Mouse (Mus musculus) NIH3T3 (cell line): ENCODE data around the gene Cul9.
"Not testable (repeated sequence)": the region's sequence is repeated elsewhere in the genome, so short reads cannot be mapped to it uniquely, and the experiment has no call there.

ENCODE experiments used
- DNase-seq: peaks from one replicate; pipeline ENCODE4 v3.0.0-alpha.2; 2012; ENCODE audit warnings: low read depth

The Cul9 gene

DNA sequence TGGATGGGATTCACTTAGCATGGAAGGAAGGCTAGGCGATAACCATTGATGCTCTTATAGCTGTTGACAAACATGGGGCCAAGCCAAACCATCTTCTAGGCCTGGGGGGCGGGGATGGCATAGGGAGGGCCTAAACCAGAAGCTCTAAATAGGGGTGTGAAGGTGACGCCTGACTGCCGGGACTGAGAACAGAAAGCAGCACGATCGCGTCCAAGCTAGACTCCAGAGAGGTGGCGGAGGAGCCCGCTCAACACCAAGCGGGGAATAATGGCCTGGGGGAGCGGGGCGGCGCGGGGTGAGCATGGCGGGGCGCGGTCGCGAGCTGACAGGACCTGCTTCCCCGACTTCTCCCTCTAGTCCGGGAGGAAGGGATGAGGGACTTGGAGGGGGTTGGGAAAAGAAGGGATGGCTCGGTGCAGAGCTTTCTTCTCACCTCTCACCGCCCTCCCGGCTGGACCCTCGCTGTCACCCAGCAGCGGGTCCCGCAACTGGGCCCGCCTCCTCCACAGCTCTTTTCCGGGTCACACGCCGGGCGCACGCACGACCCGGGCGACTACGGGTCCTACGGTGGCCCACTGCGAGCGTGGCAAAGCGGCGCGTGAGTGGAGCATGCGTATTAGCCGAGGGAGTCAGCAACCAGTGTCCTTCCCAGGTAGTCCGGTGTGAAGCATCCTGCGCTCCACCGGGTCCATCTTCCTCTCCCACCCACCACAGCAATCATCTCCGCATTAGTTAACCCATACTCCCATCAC, at the start of gene Cul9:
Cul9 (minus strand) TSS at position 576 of the 752 bp plus-strand sequence.
- no peak for DNase-seq

DNA sequence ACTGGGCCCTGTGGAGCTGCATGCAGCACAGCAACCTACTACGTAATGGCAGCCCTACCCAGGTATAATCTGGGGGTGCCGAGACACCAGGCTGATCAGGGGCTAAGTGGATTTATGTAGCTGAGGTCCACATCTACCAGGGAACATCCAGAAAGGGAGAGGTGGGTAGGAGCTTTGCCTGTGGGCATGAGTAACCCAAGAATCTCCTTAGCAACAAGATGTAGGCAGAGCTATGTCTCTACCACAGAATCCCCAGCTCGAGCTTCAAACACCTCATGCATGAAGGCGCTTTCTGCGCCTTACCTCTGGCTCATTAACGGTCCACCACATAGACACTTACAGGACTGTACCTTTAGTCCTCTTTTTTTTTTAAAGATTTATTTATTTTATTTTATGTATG, 49.1 kb upstream of the Cul9 start:
- no peak for DNase-seq

DNA sequence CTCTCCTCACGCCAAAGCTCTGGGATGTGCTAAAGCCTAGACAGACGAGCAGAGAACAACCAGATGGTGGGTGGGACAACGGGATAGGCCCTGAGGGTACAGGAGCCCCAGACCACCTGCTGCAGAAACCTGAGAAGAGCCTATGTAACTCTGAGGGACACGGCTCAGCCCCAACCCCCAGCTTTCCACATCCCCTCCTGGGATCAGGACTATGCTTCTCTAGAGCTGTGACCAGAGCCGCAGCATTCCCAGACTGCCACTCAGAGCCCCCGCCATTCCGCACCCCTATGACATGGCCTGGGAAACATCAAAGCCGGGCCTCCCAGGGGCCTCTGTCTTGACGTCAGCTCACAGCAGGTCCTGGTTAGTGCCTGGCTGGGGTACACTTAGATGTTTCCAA, 48.4 kb upstream of the Cul9 start:
- peak; percentile 72 for DNase-seq

DNA sequence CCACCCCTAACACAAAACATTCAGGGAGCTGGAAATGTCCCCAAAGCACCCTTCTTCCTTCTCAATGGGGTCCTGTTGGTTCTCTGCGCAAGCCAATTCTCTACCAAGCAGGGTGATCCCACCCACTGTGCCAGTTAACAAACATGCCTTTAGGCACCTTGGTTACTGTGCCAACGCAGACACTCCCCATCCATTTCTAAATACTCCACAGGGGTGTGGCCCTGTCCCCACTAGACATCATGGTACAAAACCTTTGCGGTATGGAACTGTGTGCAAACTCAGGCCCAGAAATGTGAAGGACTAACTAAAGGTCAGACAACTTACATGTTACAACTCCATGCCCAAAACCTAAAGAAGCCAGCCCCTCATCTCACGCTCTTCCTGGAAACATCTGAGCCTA, 46.9 kb upstream of the Cul9 start:
- no peak for DNase-seq

DNA sequence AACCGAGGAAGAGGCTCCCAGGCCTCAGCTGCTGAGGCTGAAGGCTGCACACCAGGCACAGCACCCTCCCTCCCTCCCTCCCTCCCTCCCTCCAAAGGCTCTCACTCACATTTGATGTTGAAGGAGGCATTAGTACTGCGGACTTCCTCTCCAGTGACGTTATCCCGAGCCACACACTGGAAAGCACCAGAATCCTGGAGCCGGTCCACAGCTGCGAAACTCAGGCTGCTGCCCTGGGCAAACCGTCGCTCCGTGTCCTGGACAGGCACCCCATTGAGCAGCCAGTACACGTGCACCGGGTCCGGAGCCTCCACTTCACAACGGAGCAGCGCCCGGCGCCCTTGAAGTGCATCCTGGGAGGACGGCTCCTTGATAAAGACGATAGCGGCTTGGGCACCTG, 45.2 kb upstream of the Cul9 start:
- no peak for DNase-seq

DNA sequence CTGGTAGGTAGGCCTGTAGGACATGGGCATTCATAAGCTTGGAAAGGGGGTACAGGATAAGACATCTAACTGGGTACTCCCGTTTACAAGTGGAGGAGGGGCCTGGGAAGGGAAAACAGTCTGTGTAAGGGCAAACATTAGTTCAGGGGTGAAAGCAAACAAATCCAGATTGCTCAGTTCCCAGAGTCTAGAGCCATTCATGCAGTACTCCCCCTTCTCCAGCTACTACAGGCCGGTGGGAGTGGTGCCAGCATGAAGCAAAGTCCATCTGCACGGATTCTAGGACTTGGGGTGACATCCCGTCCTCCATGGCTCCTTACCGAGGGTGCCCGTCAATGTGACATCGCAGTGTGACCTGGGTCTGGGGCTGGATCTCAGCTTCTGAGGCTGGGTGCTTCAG, 44.3 kb upstream of the Cul9 start:
- DNase-seq, result no peak

DNA sequence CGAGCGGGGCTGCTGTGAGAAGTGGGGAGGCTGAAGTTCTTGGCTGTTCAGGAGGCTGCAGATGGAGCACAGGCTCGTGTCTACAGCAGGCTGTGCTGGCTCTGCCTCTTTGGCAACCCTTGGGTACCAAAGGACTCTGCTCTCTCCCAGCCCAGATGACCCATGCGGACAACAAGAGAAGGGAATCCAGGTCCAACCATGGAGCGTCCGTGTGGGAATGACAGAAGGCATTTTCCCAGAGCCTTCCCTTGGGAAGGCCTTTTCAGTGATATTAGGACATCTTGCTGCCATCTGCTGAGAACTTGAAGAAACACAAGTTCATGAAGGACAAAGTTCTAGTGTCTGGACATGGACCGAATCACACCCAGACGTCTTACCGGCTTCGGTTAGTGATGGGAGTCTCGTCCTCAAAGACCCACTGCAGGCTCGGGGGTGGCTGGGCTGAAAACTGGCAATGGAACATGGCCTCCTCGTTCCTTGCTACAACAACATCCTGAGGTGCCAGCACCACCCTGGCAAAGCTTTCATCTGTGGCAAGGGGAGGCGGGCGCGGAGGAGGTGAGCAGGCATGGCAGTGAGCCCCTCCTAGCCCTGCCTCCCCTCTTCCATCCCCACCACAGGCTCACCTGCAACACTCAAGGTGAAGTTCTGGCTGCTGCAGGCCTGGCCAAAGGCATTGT, 43.6 kb upstream of the Cul9 start:
- peak; percentile 62 for DNase-seq

DNA sequence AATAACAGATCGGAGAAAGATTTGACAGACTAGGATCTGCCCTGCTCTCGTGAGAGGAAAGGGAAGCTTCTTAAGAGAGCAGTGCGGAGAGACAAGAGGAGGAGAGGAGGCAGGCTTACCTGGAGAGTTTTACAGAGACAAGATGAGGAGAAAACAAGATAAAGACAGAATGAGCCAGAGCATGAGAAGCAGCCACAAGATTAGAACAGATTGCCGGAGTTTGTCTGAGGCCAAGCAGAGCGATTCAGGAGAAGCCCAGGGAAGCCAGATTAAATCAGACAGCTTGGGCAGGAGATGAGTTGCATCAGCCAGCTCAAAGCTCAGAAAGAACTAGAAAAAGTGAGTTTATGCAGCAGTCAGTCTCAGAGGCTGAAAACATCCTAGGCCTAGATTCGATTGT, 42.7 kb upstream of the Cul9 start:
- no peak for DNase-seq

DNA sequence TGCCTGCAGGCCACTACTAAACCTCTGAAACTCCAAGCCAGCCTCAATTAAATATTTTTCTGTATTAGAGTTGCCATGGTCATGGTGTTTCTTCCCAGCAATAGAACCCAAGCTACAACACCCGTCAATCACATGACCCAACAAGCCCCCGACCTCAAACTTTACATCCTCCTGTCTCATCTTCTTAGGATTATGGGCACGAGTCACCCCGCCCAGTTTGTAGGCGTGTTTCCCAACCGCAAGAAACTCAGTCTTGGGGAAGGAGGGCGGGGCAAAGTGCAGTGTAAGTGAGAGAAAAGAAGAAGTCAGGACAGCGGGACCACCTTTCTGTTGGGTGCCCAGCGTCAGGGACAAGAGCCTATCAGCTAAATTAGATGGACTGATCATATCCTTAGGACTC, 42.0 kb upstream of the Cul9 start:
- DNase-seq, result peak; percentile 40

DNA sequence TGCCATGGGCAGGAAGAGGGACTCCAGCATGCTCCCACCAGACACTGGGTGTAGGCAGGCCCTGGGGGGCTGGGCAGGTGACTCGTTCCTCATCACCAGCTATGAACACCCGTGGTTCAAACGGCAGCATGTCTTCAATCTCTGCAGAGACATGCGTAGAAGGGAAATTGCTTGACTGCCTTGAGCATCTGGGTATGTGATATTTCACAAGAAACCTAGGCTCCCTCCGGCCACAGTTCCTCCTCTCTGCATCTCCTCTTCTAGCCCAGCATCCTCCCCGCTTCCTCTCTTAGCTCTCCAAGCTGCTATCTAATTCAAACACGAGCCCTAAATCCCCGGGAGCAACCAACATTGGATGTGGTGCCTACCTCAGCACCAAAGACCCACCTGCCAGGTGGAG, 40.1 kb upstream of the Cul9 start:
- DNase-seq, result no peak

DNA sequence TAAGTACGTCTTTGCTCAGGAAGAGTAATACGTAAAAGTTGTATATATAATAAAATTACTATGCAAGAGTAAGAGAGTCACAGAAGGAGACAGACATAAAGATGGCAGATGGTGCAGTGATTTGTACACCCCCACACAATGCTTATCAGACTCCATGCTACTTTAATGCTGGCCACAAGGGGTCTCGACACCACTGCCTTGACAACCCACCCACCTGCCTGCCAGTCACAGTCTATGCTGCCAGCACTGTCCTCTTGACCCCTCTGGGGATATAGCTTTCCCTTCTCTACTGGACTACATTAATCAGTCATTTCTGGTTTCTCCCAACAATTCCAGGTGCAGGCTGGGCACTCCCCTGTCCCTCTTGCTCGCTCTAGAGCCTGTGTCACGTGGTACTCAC, 32.5 kb upstream of the Cul9 start:
- DNase-seq, result no peak

DNA sequence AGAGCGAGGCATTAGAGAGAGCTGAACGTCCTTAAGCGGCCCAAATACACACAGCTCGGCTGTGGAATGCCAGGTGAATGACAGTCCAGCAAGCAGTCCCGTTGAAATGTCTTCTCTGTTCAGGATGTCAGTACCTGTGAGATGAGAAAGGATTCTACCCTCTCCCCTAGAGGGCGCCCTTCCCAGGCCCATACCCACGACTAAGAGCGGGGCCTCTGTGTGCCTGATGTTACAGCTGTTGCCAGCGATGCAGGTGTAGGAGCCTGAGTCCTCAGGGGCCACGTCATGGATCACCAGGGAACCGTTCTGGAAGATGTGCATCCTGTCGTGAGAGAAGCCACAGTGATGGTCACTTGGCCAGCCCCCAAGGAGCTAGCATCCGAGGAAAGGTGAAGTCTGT, 29.9 kb upstream of the Cul9 start:
- DNase-seq, result peak; percentile 25

DNA sequence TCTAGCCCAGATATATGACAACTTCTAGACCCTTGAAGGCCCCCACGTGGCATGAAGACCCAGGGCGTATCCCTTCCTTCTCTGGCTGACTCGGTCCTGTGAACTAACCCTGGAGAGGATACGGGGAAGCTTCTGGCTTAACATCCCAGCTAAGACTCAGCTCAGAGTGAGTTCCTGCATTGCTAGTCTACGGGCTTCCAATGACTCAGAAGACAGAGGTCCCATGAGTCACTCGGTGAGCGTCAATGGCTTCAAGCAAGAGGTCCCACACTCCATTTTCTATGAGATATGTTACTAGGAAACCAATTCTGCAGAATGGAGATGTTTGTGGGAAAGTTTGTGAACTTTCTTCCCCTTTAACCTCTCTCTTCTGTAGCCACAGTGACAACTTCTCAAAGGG, 28.3 kb upstream of the Cul9 start:
- peak; percentile 73 for DNase-seq

DNA sequence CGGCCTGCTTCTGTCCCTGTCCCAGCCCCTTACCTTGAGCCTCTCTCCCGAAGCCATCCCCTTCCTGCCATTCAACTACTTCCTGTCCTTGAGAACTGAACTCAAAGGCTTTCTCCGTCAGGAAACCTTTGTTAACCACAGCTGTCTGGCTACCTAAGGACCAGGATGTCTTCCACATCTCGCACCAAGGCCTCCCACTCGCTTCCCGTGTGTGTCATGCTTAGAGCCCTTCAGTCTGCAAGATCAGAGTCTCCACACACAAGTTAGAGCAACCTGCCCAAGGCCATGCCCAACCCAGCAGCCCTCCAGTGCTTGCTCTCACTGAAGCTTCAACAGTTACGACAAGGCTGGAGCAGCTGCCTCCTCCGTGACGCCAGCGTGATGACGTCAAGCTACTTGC, 24.8 kb upstream of the Cul9 start:
- DNase-seq, result no peak

DNA sequence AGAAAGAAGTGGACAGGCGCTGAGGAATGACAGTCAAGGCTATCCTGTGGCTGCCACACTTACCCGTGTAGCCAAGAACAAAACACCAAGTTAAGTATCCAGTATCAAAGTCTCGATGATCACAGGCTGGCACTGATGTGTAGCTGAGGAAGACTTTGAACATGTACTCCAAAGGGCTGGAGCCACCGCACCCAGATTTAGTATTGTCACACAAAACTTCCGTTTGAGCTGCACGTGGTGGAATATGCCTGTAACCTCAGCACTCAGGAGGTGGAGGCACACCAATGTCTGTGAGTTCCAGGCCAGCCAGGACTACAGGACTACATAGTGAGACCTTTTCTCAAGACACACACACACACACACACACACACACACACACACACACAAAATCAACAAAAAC, 13.0 kb upstream of the Cul9 start:
- no peak for DNase-seq

DNA sequence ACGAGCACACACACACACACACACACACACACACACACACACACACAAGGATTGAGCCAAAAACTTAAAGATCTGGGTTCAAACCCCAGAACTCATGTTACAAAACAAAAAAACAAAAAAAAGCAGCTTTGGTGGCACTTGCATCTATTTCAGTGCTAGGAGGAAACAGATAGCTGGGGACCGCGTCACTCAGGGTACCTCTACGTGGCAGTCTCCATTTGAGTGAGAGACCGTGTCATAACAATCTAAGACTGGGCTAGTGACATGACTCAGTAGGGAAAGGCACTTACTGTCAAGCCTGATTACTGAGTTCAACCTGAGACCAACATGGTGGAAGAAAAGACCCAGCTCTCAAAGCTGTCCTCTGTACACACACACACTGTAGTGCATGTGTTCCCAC, 12.0 kb upstream of the Cul9 start:
- no peak for DNase-seq

DNA sequence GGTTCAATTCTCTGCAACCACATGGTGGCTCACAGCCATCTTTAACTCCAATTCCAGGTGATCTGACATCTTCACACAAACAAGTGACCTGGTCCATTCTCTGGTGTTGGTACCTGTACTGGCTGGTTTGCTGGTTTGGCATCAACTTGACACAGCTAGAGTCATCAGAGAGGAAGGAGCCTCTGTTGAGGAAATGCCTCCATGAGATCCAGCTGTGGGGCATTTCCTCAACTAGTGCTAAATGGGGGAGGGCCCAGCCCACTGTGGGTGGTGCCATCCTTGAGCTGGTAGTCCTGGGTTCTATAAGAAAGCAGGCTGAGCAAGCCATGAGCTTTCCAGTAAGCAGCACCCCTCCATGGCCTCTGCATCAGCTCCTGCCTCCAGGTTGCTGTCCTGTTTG, 11.1 kb upstream of the Cul9 start:
- not testable (repeated sequence) for DNase-seq

DNA sequence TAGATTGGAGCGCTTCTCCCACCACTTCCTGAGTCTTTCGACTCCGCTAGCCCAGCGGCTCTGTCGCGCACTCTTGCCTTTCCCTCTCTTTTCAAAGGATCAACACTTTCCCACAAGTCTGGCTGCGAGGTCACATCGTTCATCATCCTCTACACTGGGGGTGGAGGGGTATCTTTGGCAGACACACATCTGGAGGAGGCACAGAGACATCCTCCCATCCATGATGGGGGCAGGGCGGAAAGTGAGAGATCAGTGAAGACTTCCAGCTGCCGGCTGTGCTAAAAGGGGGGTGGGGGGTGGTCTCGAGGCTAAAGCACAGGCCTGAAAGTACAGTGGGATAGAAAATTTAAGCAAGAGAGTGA, 10.4 kb upstream of the Cul9 start:
- DNase-seq, result peak; percentile 72

DNA sequence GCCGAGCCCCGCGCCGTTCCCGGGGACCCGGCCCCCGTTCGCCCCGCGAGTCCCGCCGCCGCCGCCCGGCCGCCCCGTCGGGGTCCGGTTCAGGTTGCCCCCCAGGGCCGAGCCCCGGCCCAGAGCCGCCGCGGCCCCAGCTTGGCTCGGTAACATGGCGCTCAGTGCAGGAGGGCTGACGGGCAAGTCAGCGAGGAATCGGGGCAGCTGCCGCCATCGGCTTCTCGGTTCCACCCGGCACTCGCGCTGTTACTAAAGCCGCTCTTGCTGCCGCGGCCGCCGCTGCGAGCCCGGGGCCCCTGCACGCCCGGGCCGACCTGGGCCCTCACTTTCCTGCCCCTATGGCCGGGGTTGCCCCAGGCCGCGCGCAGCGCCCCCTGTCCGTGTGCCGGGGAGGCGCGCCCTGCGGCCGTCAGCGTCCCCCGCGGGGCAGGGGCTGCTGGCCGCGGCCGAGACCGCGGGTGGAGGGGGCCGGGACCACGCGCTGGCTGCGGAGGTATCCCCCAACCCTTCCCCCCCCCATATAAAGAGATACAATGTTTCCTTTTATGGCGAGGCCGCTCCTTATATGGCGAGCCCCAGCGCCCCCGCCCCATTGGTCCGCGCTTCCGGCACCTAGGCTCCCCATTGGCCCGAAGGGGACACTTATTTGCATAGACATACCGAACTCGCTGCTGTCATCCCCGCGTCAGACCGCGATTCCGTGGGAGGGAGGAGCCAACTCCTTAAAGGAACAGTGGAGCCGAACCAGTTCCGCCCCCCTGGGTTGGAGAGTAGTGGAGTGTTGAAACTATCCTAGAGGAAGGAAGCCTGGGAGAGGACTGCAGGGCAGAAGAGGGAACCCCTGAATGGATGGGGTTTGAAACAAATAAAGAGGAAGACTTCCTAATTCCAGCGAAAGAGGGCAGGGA, 9.7 kb upstream of the Cul9 start, which contains the start of gene Srf:
Srf (minus strand) TSS at position 503 of the 911 bp plus-strand sequence.
- peak; percentile 99 for DNase-seq

DNA sequence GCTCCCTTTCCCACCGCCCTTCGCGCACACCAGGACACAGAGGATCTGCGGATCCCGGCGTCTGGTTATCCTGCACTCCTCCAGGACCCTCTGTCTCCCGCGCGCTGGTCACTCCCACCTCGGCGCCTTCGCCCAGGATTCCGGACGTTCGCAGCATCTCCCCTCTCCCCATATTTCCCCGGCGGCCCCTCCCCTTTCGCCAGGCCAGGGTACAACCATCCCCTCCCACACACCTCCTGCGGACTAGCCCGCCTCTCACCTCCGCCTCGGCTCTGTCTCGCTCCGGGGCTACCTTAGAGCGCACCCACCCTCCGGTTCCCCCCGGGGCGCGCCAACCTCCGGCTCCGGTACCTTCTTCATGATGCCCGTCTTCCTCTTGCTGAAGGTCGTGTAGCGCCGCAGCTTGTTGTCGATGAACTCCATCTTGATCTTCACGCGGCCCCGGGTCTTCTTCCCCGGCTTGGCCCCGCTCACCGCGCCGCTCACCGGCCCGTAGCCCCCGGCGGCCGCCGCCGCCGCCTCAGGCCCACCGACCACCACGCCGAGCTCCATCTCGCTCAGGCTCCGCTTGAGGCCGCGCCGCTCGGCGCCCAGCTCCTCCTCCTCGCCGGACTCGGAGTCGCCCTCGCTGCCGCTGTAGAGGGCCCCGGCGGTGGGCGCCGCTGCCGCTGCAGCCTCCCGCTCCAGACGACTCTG, 8.9 kb upstream of the Cul9 start:
- peak; percentile 67 for DNase-seq

DNA sequence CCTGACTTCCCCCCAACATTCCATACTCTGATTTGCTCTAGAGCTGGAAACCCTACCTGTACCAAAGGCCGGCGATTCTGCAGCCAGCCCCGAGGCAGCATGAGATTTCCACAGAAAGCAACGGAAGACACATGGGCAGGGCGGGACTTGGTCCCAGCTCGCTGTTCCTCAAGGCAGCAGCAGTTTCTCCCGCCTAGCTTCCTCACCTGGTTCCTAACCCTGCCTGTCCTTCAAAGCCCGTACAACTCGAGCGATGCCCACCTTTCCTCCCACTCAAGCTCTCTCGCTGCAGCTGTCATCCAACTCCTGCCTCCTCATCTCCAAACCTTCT, 8.4 kb upstream of the Cul9 start:
- peak; percentile 71 for DNase-seq

DNA sequence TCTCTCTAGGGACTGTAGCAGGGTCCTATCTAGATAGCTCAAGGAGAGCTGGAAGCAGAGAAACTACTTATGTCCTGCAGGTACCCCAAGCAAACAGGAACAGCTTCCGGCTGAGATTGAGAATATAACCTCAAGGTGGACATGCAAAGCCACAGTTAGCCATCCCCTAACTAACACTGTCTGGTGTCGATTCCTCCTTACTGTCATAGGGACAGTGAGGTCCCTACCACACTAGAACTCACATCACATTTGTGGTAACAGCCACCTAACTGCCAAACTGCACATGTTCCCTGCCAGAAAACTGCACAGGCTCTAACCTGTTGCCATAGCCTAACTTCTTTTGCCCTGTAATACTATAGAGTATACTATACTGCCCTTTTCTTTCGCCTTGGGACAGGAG, 7.7 kb upstream of the Cul9 start:
- no peak for DNase-seq
